Mouse (Mus musculus): ENCODE data around the gene Sf3b5. TPM values are rescaled to one million over a fixed set of nuclear protein-coding genes. Genes with fewer than 3 reads are reported as not detected.

Sf3b5 gene
- 1 to 10 TPM; 6.5 to 7.8 (median 7.1) TPM for total RNA-seq (2022)

DNA sequence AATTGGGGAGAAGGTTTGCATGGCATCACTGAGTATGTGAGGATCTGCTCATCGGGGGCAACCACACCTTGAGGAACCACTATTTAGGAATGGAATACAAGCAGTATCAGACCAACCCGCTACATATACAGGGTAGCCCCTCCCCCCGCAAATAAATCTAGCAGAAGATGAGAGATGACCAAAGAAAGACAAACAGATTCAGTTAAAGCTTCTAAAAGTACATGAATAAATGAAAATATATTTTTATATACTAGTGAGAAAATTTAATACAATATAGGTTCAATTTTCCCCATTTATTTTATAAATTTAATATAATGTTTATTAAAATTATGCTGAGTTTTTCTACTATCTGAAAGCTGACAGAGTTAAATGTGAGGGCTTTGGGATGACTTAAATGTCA, at the start of gene Sf3b5:
TSS of gene Sf3b5 (plus strand) at position 301 of the 400 bp plus-strand sequence.
- no peak for DNase-seq (ENCODE audit: low spot score)

DNA sequence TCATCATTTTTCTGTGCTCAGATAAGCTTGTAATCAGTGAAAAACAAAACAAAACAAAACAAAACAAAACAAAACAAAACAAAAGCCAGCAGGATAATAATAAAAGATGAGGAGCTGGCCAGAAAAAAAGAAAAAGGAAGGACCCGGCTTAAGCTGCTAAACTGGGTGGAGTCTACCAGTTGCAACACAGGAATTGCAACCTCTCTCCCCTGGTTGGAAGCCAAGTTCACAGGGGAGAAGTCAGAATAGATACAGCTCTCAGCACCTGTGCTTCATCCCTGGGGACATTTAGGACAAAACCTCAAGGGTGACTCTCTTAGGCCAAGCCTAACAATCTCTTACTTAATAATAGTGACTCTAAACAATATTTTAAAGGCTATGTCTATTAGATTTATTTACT, 49.3 kb upstream of the Sf3b5 start:
- DNase-seq (ENCODE audit: low spot score): no peak

- no peak for DNase-seq (ENCODE audit: low spot score)
These were observed 47.9 kb upstream of the Sf3b5 start for GRCm38 (mm10) chr10:12957271-12957670.

DNA sequence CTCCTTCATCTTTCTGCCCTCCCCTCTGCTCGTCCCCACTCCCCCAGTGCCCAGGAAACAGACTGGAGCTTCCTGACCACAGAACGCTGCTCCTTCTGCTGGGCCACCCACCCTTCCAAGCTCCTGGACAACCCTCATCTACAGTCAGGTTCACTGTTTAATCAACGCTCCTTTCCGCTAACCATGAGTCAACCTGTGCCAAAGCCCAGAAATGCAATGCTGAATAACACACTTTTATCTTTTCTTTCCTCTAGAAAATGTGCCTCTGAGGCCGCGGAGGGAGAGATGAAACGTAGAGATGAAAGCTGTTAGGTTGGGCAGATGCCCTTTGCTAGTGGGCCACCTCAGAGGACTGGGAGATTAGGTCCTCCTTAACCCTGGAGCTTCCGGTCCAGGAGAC, 43.6 kb upstream of the Sf3b5 start:
- no peak for DNase-seq (ENCODE audit: low spot score)

GRCm38 (mm10) chr10:12962238-12962637, 42.9 kb upstream of the Sf3b5 start:
- DNase-seq (ENCODE audit: low spot score): no peak

DNA sequence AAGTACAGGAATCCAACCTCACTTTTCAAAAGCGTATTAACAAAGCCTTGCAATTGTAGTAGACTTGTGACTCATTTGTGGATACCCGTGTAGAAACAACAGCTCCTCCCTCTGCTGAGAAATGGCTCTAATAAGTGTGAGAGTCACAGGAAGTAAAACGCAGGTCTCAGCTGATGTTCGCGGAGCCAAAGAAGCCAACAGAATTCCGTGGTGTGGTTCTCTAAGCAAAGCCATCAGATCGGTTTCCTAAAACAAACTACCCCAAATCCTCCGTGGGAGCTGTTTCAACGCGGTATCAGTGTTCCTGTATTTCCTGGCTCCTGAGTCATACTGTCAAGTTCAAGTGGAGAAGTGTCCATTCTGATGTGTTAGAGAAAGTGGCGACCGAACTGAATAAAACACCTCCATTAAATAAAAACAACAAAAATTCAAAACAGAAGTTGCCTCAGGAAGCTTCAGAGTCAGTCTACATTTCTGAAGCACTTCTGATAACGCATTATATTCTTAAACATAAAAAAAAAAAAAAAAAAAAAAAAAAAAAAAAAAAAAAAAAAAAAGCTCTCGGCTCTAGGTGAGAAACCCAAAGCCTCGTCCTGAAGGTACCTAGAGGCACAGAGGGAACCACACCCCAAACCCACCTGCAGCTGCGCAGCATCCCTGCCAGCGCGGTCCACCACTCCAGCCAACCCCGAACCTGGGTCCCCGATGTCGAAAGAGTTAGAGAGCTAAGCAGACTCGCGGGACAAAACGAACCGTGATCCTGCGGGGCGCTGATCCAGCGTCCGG, 41.6 kb upstream of the Sf3b5 start:
- peak; percentile 28 for DNase-seq (ENCODE audit: low spot score)

GRCm38 (mm10) chr10:12964151-12965075, 40.7 kb upstream of the Sf3b5 start, which contains the start of gene Stx11:
Gene Stx11, minus strand, starts transcription at chr10:12964298.
- DNase-seq (ENCODE audit: low spot score): peak; percentile 73

- DNase-seq (ENCODE audit: low spot score): no peak
These were observed 39.4 kb upstream of the Sf3b5 start for GRCm38 (mm10) chr10:12965669-12966180.

GRCm38 (mm10) chr10:12974572-12974971, 30.6 kb upstream of the Sf3b5 start:
- no peak for DNase-seq (ENCODE audit: low spot score)

DNA sequence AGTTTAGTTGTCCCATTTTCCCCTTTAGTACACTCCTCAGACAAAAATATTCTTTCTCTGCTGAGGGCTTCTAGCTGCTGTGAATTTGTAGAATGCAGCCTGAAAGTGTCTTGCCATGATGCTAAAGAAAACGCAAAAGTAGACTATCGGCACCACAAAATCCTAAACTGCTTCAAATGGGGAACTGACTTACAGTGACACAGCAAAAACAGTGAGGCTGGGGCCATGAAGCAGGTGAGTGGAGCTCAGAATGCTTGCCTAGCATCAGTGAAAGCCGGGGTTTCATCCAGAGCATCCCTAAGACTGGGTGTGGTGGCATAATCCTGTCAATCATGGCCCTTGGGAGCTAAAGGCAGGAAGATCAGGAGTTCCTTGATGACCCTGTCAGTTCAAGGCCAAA, 29.7 kb upstream of the Sf3b5 start:
- no peak for DNase-seq (ENCODE audit: low spot score)

GRCm38 (mm10) chr10:12975957-12976356, 29.2 kb upstream of the Sf3b5 start:
- DNase-seq (ENCODE audit: low spot score): no peak

DNA sequence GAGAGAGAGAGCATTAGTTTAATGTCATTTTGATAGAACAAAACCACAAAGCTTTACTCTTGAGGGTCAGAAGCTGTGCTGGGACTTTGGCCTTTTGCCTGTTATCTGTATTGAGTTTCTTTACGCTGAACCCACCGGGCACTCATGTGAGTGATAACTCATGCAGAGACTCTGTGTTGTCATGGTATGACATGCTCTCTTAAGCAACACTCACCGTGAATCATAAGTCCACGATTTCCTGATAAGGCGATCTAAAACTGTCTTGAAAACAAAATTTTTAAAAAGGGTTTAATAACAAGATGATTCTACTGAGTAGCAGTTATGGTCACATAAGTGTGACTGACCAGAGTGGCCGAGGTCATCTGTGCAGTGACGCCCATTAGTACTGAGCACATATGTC, 28.6 kb upstream of the Sf3b5 start:
- no peak for DNase-seq (ENCODE audit: low spot score)

DNA sequence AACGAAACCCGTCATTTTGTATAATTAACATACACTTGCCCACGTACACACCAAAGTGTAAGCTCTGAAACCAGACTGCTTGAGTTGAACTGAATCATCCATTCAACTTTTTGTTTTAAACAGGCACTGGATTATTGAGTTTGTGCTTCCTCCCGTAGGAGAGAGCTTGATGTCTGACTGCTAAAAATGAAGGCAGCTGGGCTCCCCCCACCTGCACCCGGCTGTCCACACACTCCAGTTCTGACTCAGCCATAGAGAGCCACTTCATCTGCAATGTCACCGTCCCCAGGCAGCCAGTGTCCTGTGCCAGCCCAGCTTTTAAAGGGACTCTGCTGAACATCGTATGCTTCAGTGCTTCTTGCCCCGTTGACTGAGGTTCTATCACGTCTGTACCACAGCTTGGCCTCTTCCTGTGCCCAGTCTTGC, 27.3 kb upstream of the Sf3b5 start:
- peak; percentile 39 for DNase-seq (ENCODE audit: low spot score)

- DNase-seq (ENCODE audit: low spot score): peak; percentile 12
These were observed 24.1 kb upstream of the Sf3b5 start for GRCm38 (mm10) chr10:12981071-12981470.

- DNase-seq (ENCODE audit: low spot score): no peak
These were observed 21.6 kb upstream of the Sf3b5 start for GRCm38 (mm10) chr10:12983516-12983915.

GRCm38 (mm10) chr10:12985028-12985427, 20.1 kb upstream of the Sf3b5 start:
- DNase-seq (ENCODE audit: low spot score): no peak

GRCm38 (mm10) chr10:12986485-12986884, 18.7 kb upstream of the Sf3b5 start:
- no peak for DNase-seq (ENCODE audit: low spot score)

DNA sequence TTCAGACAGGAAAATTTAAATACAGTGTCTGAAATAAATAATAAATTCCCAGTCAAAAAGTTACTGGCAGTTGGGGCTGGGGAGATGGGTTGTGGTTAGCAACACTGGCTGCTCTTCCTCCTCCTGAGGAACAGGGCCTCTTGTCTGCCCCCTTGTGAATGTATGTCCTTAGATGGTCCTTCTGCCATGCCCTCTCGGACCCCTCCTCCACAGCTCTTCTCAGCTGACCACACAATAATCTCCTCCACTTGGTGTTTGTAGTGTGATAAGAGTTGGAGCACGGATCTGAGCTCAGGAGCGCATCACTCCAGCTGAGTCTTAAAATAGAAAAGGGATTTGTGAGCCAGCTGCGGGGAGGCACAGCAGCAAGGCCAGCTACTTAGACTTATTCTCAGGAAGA, 18.2 kb upstream of the Sf3b5 start:
- DNase-seq (ENCODE audit: low spot score): peak; percentile 57

DNA sequence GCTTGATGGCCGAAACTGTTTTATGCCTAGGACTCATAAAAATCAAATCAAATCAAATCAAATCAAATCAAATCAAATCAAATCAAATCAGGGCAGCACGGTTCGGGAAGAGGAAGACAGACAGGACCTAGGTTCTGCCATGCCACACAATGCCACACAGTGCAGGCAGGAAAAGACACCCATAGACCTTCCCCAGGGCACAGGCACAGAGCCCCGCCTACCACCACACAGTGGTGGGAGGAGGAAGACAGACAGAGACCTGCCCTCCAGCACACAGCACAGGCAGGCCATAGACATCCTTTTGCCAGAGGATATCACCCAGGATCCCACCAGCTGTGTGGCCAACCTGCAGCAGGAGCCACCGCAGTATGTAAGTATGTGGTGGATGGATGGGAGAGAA, 13.2 kb upstream of the Sf3b5 start:
- no peak for DNase-seq (ENCODE audit: low spot score)

- DNase-seq (ENCODE audit: low spot score): no peak
These were observed 11.6 kb upstream of the Sf3b5 start for GRCm38 (mm10) chr10:12993411-12994039.

GRCm38 (mm10) chr10:12996736-12997477, 8.2 kb upstream of the Sf3b5 start:
- DNase-seq (ENCODE audit: low spot score): peak; percentile 89
